Mouse (Mus musculus) urinary bladder, postnatal 0 days (tissue): ENCODE measurements around the gene Slbp. TPM values are rescaled to one million over a fixed set of nuclear protein-coding genes. Genes with fewer than 3 reads are reported as not detected.

ENCODE experiments used
- polyA plus RNA-seq: library from polyadenylated mRNA; unstranded; fragments of >200 nt; fragmentation: Nextera tagmentation; extraction: Ambion mirVana; gene quantifications from 2 replicates; pipeline ENCODE4 v1.2.1, GENCODE M21; 2015

The Slbp gene
- 69.2 and 86.7 TPM in 2 replicates for polyA plus RNA-seq

DNA sequence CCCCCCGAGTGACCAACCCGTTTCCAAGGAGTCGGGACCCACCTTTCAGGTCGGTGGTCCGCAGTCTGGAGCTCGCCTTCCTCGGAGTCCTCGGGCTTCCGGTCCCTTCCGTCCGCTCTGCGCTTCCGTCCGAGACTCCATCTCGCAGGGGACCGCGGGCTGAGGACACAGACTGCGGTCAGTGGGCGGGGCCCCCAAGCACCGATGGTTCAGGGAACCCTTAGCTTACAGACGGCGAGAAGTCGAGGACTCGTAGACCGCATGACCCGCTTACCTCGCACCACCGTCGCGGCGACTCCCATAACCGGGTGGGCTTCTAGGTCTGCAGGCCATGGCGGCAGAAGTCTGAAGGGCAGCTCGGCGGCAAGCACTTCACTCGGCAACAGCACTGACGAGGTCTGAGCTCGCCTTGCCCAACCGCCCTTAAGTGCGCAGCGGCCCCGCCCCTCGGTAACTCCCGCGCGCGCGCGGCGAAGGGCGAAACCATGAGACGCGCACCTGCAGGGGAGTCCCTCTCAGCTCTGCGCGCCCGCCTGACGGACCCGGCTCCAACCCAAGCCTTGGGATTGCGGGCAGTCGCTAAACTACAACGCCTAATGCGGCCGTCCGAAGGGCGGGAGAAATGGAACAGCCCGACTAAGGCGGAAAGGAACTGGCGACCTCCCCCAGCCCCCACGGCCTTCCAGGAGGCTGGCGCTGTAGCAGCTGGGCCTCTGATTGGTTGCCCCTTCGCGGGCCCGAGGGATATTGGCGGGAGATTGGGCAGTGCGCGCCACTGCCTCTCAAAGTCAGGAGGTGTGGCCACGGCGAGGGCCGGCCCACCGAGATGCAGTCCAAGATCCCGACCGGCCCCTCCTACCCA is at the start of gene Slbp:
Gene Slbp, minus strand, starts transcription at position 654 of the 862 bp plus-strand sequence.

GRCm38 (mm10) chr5:33657787-33658663 is 5.7 kb upstream of the Slbp start, which contains the start of the genes Tacc3 and Tmem129:
TSS of gene Tacc3 (plus strand) at chr5:33658128.
TSS of gene Tmem129 (minus strand) at chr5:33658416.

DNA sequence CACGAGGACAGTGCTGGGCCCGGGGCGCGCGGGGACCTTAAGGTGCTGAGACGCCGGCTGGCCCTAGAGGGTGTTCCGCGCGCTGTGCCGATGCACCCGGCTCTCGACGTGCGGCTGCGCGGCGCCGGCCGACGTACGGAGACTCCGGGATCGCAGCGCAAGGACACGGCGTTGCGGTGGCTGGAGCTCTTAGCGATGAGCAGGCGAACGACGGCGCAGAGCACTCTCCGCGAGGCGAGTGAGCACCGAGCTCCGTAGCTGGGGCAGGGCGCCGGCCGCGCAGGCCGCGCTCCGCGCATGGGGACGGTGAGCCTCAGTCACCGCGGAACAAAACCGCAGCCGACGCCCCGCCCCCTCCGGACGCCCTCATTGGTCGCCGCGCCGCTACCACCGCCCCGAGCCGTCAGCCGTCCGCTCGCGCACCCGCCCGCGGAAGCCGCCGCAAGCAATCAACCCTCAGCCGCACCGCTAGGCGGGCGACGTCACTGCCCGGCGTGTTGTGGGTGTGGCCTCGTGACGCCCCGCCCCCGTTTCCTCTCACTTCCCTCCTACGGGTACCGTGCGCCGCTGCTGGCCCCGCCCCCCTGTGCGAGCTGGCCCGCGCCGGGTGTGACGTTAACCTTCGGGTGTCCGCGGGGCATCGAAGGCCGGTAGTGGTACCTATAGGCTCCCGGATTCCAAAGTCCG is 22.9 kb downstream of the Slbp start, which contains the start of the genes Fam53a and Gm9903:
Gene Fam53a, minus strand, starts transcription at position 335 of the 687 bp plus-strand sequence.
Gene Gm9903, plus strand, starts transcription at position 625 of the 687 bp plus-strand sequence.

Other genes with a start within 250 kb of the Slbp start
- not detected in 2 replicates for gene Nkx1-1, start 218.6 kb downstream of the Slbp start, polyA plus RNA-seq
- 45.4 and 46.0 TPM in 2 replicates for gene Fam53a, start 22.9 kb downstream of the Slbp start, polyA plus RNA-seq
- gene Gm9903, start 22.6 kb downstream of the Slbp start, polyA plus RNA-seq = 0.56 and 0.60 TPM in 2 replicates
- 32.5 and 49.6 TPM in 2 replicates for gene Tacc3, start 5.6 kb upstream of the Slbp start, polyA plus RNA-seq
- 17.6 and 18.2 TPM in 2 replicates for gene Tmem129, start 5.8 kb upstream of the Slbp start, polyA plus RNA-seq
- gene Fgfr3, start 69.1 kb upstream of the Slbp start, polyA plus RNA-seq = 11.4 and 12.1 TPM in 2 replicates
- 32.8 and 35.0 TPM in 2 replicates for gene Letm1, start 130.2 kb upstream of the Slbp start, polyA plus RNA-seq
- gene Nsd2, start 168.2 kb upstream of the Slbp start, polyA plus RNA-seq = 9.3 and 16.5 TPM in 2 replicates